Mouse (Mus musculus): ENCODE measurements around the gene Ffar2. TPM values are rescaled to one million over a fixed set of nuclear protein-coding genes. Genes with fewer than 3 reads are reported as not detected.

Ffar2 gene
- total RNA-seq, 2 experiments from 2014 or later, result 0.25 TPM; not detected in 1

- DNase-seq (ENCODE audit: low spot score in 2 of 2), result no peak
Observed at GRCm38 (mm10) chr7:30824306-30824705, 731 bp upstream of the Ffar2 start.

GRCm38 (mm10) chr7:30821532-30821931 lies 2.0 kb downstream of the Ffar2 start:
- no peak for DNase-seq (ENCODE audit: low spot score in 2 of 2)

GRCm38 (mm10) chr7:30820854-30821445 lies 2.6 kb downstream of the Ffar2 start:
- no peak for DNase-seq (ENCODE audit: low spot score in 2 of 2)

- no peak for DNase-seq (ENCODE audit: low spot score in 2 of 2)
Observed at GRCm38 (mm10) chr7:30820131-30820530, 3.4 kb downstream of the Ffar2 start.

- DNase-seq (ENCODE audit: low spot score in 2 of 2), result peak in 1 of 2 experiments; percentile 23
Observed at GRCm38 (mm10) chr7:30812291-30812807, 11.2 kb downstream of the Ffar2 start.

- no peak for DNase-seq (ENCODE audit: low spot score in 2 of 2)
Observed at GRCm38 (mm10) chr7:30811757-30812290, 11.8 kb downstream of the Ffar2 start.

GRCm38 (mm10) chr7:30810319-30810718 lies 13.3 kb downstream of the Ffar2 start:
- no peak for DNase-seq (ENCODE audit: low spot score in 2 of 2)

- no peak for DNase-seq (ENCODE audit: low spot score in 2 of 2)
Observed at GRCm38 (mm10) chr7:30805924-30806323, 17.7 kb downstream of the Ffar2 start.

- DNase-seq (ENCODE audit: low spot score in 2 of 2), result no peak
Observed at GRCm38 (mm10) chr7:30804026-30804715, 19.4 kb downstream of the Ffar2 start.

GRCm38 (mm10) chr7:30803256-30803655 lies 20.3 kb downstream of the Ffar2 start:
- no peak for DNase-seq (ENCODE audit: low spot score in 2 of 2)

- DNase-seq (ENCODE audit: low spot score in 2 of 2), result no peak
Observed at GRCm38 (mm10) chr7:30800653-30801052, 22.9 kb downstream of the Ffar2 start.

GRCm38 (mm10) chr7:30796790-30797189 lies 26.8 kb downstream of the Ffar2 start:
- no peak for DNase-seq (ENCODE audit: low spot score in 2 of 2)

- no peak for DNase-seq (ENCODE audit: low spot score in 2 of 2)
Observed at GRCm38 (mm10) chr7:30794921-30795320, 28.7 kb downstream of the Ffar2 start.

- DNase-seq (ENCODE audit: low spot score in 2 of 2), result no peak
Observed at GRCm38 (mm10) chr7:30791921-30792320, 31.7 kb downstream of the Ffar2 start.

- no peak for DNase-seq (ENCODE audit: low spot score in 2 of 2)
Observed at GRCm38 (mm10) chr7:30790141-30790540, 33.4 kb downstream of the Ffar2 start.

- DNase-seq (ENCODE audit: low spot score in 2 of 2), result no peak
Observed at GRCm38 (mm10) chr7:30787377-30788022, 36.1 kb downstream of the Ffar2 start, which contains the start of gene Krtdap. Krtdap (plus strand) TSS chr7:30787896.

GRCm38 (mm10) chr7:30785721-30786546 lies 37.6 kb downstream of the Ffar2 start:
- peak; percentile 44 to 61 for DNase-seq (ENCODE audit: low spot score in 2 of 2)

GRCm38 (mm10) chr7:30785154-30785553 lies 38.4 kb downstream of the Ffar2 start:
- DNase-seq (ENCODE audit: low spot score in 2 of 2), result no peak

GRCm38 (mm10) chr7:30782658-30783057 lies 40.9 kb downstream of the Ffar2 start:
- DNase-seq (ENCODE audit: low spot score in 2 of 2), result no peak

- no peak for DNase-seq (ENCODE audit: low spot score in 2 of 2)
Observed at GRCm38 (mm10) chr7:30781792-30782191, 41.8 kb downstream of the Ffar2 start.

- no peak for DNase-seq (ENCODE audit: low spot score in 2 of 2)
Observed at GRCm38 (mm10) chr7:30777911-30778310, 45.7 kb downstream of the Ffar2 start.
